21 mouse cellular contexts compared by ENCODE assay signal in the genomic region with DNA sequence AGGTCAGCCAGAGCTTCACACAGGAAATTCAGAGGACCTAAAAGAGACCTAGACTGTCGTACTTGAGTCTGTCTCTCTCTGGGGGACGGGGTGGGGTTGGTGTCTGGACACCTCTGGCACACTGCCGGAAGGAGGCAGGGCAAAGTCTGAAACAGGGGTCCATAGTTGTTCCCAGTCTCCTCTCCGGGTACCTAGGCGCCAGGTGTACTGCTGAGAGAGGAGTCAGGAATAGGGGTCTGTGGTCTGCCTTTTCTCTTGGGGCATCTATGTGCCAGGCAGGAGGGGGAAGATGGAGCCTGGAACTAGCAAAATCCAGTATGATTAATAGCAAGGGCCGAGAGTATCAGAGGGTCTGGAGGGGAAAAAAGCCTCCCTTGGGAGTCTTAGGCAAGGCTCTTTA.
"Had no signal": no experiment of that assay in that cellular context is flagged by ENCODE, and none has a peak within 500 bp of the region (broad histone marks: within the 10 kb centered on the region; RNA-seq: fewer than 3 reads in every experiment).

No protein-coding gene starts in this region.

- H3K4me3 ChIP-seq: heart, embryonic 10.5 days; heart, embryonic 12.5 days; hindbrain, embryonic 13.5 days; hindbrain, embryonic 15.5 days; kidney, embryonic 15.5 days; limb, embryonic 13.5 days; limb, embryonic 15.5 days; liver, embryonic 12.5 days had no signal

- H3K27ac ChIP-seq: heart, embryonic 10.5 days; hindbrain, embryonic 13.5 days; hindbrain, embryonic 15.5 days; hindbrain, postnatal 0 days; kidney, embryonic 15.5 days; limb, embryonic 13.5 days; limb, embryonic 15.5 days; liver, embryonic 12.5 days; liver, embryonic 14.5 days had no signal

- ATAC-seq: forebrain, postnatal 0 days; hindbrain, postnatal 0 days; intestine, embryonic 16.5 days; liver, embryonic 12.5 days had no signal

- H3K36me3 ChIP-seq: heart, embryonic 10.5 days; heart, embryonic 12.5 days; hindbrain, embryonic 13.5 days; hindbrain, embryonic 15.5 days; kidney, embryonic 15.5 days; limb, embryonic 13.5 days; limb, embryonic 15.5 days; liver, embryonic 12.5 days had no signal

- H3K27me3 ChIP-seq: heart, embryonic 12.5 days; kidney, embryonic 15.5 days; limb, embryonic 13.5 days; limb, embryonic 15.5 days had no signal

- H3K4me2 ChIP-seq: heart, embryonic 12.5 days; hindbrain, embryonic 13.5 days; hindbrain, embryonic 15.5 days; kidney, embryonic 15.5 days; limb, embryonic 13.5 days; limb, embryonic 15.5 days; liver, embryonic 12.5 days had no signal

- H3K9me3 ChIP-seq: heart, embryonic 10.5 days; heart, embryonic 12.5 days; hindbrain, embryonic 13.5 days; hindbrain, embryonic 15.5 days; kidney, embryonic 15.5 days; limb, embryonic 13.5 days; limb, embryonic 15.5 days; liver, embryonic 12.5 days had no signal

- H3K4me1 ChIP-seq: kidney, embryonic 15.5 days; limb, embryonic 15.5 days had no signal

- H3K9ac ChIP-seq: forebrain, postnatal 0 days; heart, embryonic 12.5 days; hindbrain, embryonic 13.5 days; hindbrain, embryonic 15.5 days; kidney, embryonic 15.5 days; limb, embryonic 13.5 days; limb, embryonic 15.5 days; liver, embryonic 12.5 days; liver, embryonic 14.5 days had no signal

- DNase-seq: forebrain, postnatal 0 days; gastrocnemius, postnatal 14 days; gastrocnemius, postnatal 36 days; heart, adult 18-20 months; heart, postnatal 14 days; heart, postnatal 36 days; kidney, adult 18-20 months; layer of hippocampus, adult 9-11 months; layer of hippocampus, postnatal 36 days; left cerebral cortex, postnatal 4 days had no signal
